Mouse (Mus musculus) embryonic fibroblast, embryonic 13.5 days (primary cell): ENCODE measurements around the gene Ccdc114. TPM values are rescaled to one million over a fixed set of nuclear protein-coding genes. Genes with fewer than 3 reads are reported as not detected.

ENCODE experiments used
- H3K27ac ChIP-seq: 2 replicates; pipeline ENCODE4 v1.5.1; 2012; ENCODE audit warnings: low read length, control low read depth, inconsistent platforms; ENCODE audit not compliant: insufficient read depth
- H3K4me1 ChIP-seq: 2 replicates; pipeline ENCODE4 v1.6.1; 2011; ENCODE audit warnings: low read length; ENCODE audit not compliant: control insufficient read depth, insufficient read depth
- H3K4me3 ChIP-seq: 2 replicates; pipeline ENCODE4 v1.5.1; 2011; ENCODE audit warnings: mild to moderate bottlenecking, control low read depth, low read length; ENCODE audit not compliant: insufficient read depth
- CTCF ChIP-seq: IDR thresholded peaks from 2 replicates; pipeline ENCODE4 v1.5.1; 2011; ENCODE audit warnings: mild to moderate bottlenecking, control low read depth, low read length, moderate library complexity, borderline replicate concordance; ENCODE audit not compliant: insufficient read depth
- POLR2A ChIP-seq: IDR thresholded peaks from 2 replicates; pipeline ENCODE4 v1.6.1; 2011; ENCODE audit warnings: low read depth, mild to moderate bottlenecking, control low read depth, low read length, moderate library complexity
- polyA plus RNA-seq: library from polyadenylated mRNA; stranded (reverse); fragments of >200 nt; gene quantifications from 2 replicates; pipeline ENCODE4 v1.2.4, GENCODE M21; 2011; ENCODE audit warnings: low read depth; ENCODE audit not compliant: missing spikeins, insufficient read length

Ccdc114 gene
- polyA plus RNA-seq, 1 experiment, result 1.1 TPM

GRCm38 (mm10) chr7:45973271-45973687 lies 49.4 kb downstream of the Ccdc114 start:
- TF ChIP-seq POLR2A (no peak), CTCF (no peak)
- Histone ChIP-seq H3K4me3 (no peak overlapping the region), H3K27ac (no peak overlapping the region), H3K4me1 (no peaks in the 10 kb centered on the region)

GRCm38 (mm10) chr7:45974103-45974502 lies 50.2 kb downstream of the Ccdc114 start:
- Histone ChIP-seq H3K4me1 (no peaks in the 10 kb centered on the region), H3K4me3 (no peak overlapping the region), H3K27ac (no peak overlapping the region)
- no peak for TF ChIP-seq POLR2A

GRCm38 (mm10) chr7:45974512-45974911 lies 50.6 kb downstream of the Ccdc114 start:
- TF ChIP-seq POLR2A (no peak), CTCF (no peak)
- no peak overlapping the region for H3K27ac ChIP-seq
- H3K4me3 ChIP-seq, result no peak overlapping the region
- H3K4me1 ChIP-seq, result no peaks in the 10 kb centered on the region

- Histone ChIP-seq H3K4me3 (no peak overlapping the region), H3K4me1 (no peaks in the 10 kb centered on the region), H3K27ac (no peak overlapping the region)
- no peak for TF ChIP-seq CTCF
- no peak for TF ChIP-seq POLR2A
Measured at GRCm38 (mm10) chr7:45981612-45982011, 57.7 kb downstream of the Ccdc114 start.

GRCm38 (mm10) chr7:45986893-45987292 lies 63.0 kb downstream of the Ccdc114 start:
- TF ChIP-seq CTCF (no peak), POLR2A (no peak)
- no peak overlapping the region for H3K4me3 ChIP-seq
- no peaks in the 10 kb centered on the region for H3K4me1 ChIP-seq
- H3K27ac ChIP-seq, result no peak overlapping the region

- no peak overlapping the region for H3K27ac ChIP-seq
- H3K4me1 ChIP-seq, result no peaks in the 10 kb centered on the region
- no peak for TF ChIP-seq POLR2A
- TF ChIP-seq CTCF, result no peak
- no peak overlapping the region for H3K4me3 ChIP-seq
Measured at GRCm38 (mm10) chr7:45988344-45988743, 64.5 kb downstream of the Ccdc114 start.

GRCm38 (mm10) chr7:45992470-45992869 lies 68.6 kb downstream of the Ccdc114 start:
- H3K4me1 ChIP-seq, result no peaks in the 10 kb centered on the region
- no peak overlapping the region for H3K27ac ChIP-seq
- no peak overlapping the region for H3K4me3 ChIP-seq
- no peak for TF ChIP-seq POLR2A

Other genes with a start within 250 kb of the Ccdc114 start
- gene Ntn5, start 240.1 kb upstream of the Ccdc114 start, polyA plus RNA-seq, result 0.58 TPM in 1 of 2 replicates, not detected in the other
- 0.21 TPM in 1 of 2 replicates, not detected in the other for gene Sec1, start 229.7 kb upstream of the Ccdc114 start, polyA plus RNA-seq
- gene Car11, start 224.2 kb upstream of the Ccdc114 start, polyA plus RNA-seq, result 6.6 and 6.8 TPM in 2 replicates
- 15.9 and 17.0 TPM in 2 replicates for gene Dbp, start 219.0 kb upstream of the Ccdc114 start, polyA plus RNA-seq
- 1,118 and 1,143 TPM in 2 replicates for gene Rpl18, start 208.6 kb upstream of the Ccdc114 start, polyA plus RNA-seq
- gene Sphk2, start 206.1 kb upstream of the Ccdc114 start, polyA plus RNA-seq, result 19.0 and 19.1 TPM in 2 replicates
- gene Fam83e, start 202.9 kb upstream of the Ccdc114 start, polyA plus RNA-seq, result not detected in 2 replicates
- not detected in 2 replicates for gene Spaca4, start 198.3 kb upstream of the Ccdc114 start, polyA plus RNA-seq
- 5.5 and 8.7 TPM in 2 replicates for gene Lmtk3, start 140.3 kb upstream of the Ccdc114 start, polyA plus RNA-seq
- gene Sult2b1, start 139.4 kb upstream of the Ccdc114 start, polyA plus RNA-seq, result 0.44 TPM in 1 of 2 replicates, not detected in the other
- 63.7 and 69.6 TPM in 2 replicates for gene Cyth2, start 109.5 kb upstream of the Ccdc114 start, polyA plus RNA-seq
- not detected in 2 replicates for gene Kcnj14, start 99.3 kb upstream of the Ccdc114 start, polyA plus RNA-seq
- 13.5 and 17.6 TPM in 2 replicates for gene Grwd1, start 93.1 kb upstream of the Ccdc114 start, polyA plus RNA-seq
- gene Kdelr1, start 51.3 kb upstream of the Ccdc114 start, polyA plus RNA-seq, result 283 and 303 TPM in 2 replicates
- gene Grin2d, start 45.7 kb upstream of the Ccdc114 start, polyA plus RNA-seq, result 1.8 and 2.1 TPM in 2 replicates
- not detected in 2 replicates for gene Syngr4, start 27.4 kb upstream of the Ccdc114 start, polyA plus RNA-seq
- 18.0 and 21.2 TPM in 2 replicates for gene Tmem143, start 27.1 kb upstream of the Ccdc114 start, polyA plus RNA-seq
- 373 and 394 TPM in 2 replicates for gene Emp3, start 2.7 kb upstream of the Ccdc114 start, polyA plus RNA-seq
- 0.14 TPM in 1 of 2 replicates, not detected in the other for gene Abcc6, start 106.2 kb downstream of the Ccdc114 start, polyA plus RNA-seq
- gene Nomo1, start 109.6 kb downstream of the Ccdc114 start, polyA plus RNA-seq, result 52.2 and 80.0 TPM in 2 replicates
- not detected in 2 replicates for gene Kcnj11, start 176.7 kb downstream of the Ccdc114 start, polyA plus RNA-seq